Mouse (Mus musculus) G1E (cell line): ENCODE measurements around the gene 4930430F08Rik. TPM values are rescaled to one million over a fixed set of nuclear protein-coding genes. Genes with fewer than 3 reads are reported as not detected.

ENCODE experiments used
- ATAC-seq: 2 replicates; pipeline ENCODE4 v1.8.0; 2016; ENCODE audit warnings: mild to moderate bottlenecking; ENCODE audit not compliant: insufficient number of reproducible peaks, poor library complexity, low FRiP score, severe bottlenecking; ENCODE audit errors: extremely low read depth
- DNase-seq: peaks from one replicate; pipeline ENCODE4 v3.0.0; 2012; ENCODE audit warnings: low spot score
- H3K27me3 ChIP-seq: 2 replicates; pipeline ENCODE4 v1.6.1; 2012; ENCODE audit warnings: mild to moderate bottlenecking, low read length, inconsistent platforms; ENCODE audit not compliant: insufficient read depth
- H3K36me3 ChIP-seq: replicated peaks from 2 replicates; pipeline ENCODE3; 2012; ENCODE audit warnings: mild to moderate bottlenecking, inconsistent platforms
- H3K4me1 ChIP-seq: 2 replicates; pipeline ENCODE4 v1.6.1; 2012; ENCODE audit warnings: low read depth, low read length, inconsistent platforms, mixed read lengths; ENCODE audit not compliant: insufficient read depth
- H3K4me3 ChIP-seq: 2 replicates; pipeline ENCODE4 v1.5.1; 2012; ENCODE audit warnings: low read depth, mild to moderate bottlenecking, inconsistent platforms, low read length, moderate library complexity, mixed read lengths
- H3K9me3 ChIP-seq: replicated peaks from 2 replicates; pipeline ENCODE4 v1.6.1; 2012; ENCODE audit warnings: inconsistent platforms
- CTCF ChIP-seq: IDR thresholded peaks from 2 replicates; pipeline ENCODE4 v1.5.1; 2012; ENCODE audit warnings: low read depth, low read length, inconsistent platforms, mixed read lengths
- GATA1 ChIP-seq: IDR thresholded peaks from 2 replicates; pipeline ENCODE4 v1.6.1; 2012; ENCODE audit warnings: borderline replicate concordance, low read length, inconsistent platforms, mixed read lengths
- GATA2 ChIP-seq: IDR thresholded peaks from 2 replicates; pipeline ENCODE4 v1.6.1; 2012; ENCODE audit warnings: low read depth, low read length, inconsistent platforms, borderline replicate concordance
- POLR2AphosphoS5 ChIP-seq: IDR thresholded peaks from 2 replicates; pipeline ENCODE4 v1.6.1; 2012; ENCODE audit warnings: low read depth, low read length, inconsistent platforms; ENCODE audit not compliant: insufficient replicate concordance
- TAL1 ChIP-seq: conservative IDR thresholded peaks from 2 replicates; pipeline ENCODE4 v1.6.1; 2012; ENCODE audit warnings: low read depth, low read length, inconsistent platforms, mixed read lengths
- polyA plus RNA-seq: library from polyadenylated mRNA; stranded (reverse); fragments of >175 nt; gene quantifications from 2 replicates; pipeline ENCODE4 v1.2.3, GENCODE M21; 2012
- total RNA-seq, 2 experiments: library from RNA; stranded (forward) in 1 of 2; stranded (reverse) in 1 of 2; fragments of 200-1000 nt in 1 of 2; fragments of >200 nt in 1 of 2; fragmentation: Nextera tagmentation in 1 of 2; gene quantifications; 2 replicates each; pipeline ENCODE4 v1.2.3; 2014 to 2017

The 4930430F08Rik gene
- total and polyA plus RNA-seq, 3 experiments, result 5.2 to 31.5 (median 21.0) TPM

DNA sequence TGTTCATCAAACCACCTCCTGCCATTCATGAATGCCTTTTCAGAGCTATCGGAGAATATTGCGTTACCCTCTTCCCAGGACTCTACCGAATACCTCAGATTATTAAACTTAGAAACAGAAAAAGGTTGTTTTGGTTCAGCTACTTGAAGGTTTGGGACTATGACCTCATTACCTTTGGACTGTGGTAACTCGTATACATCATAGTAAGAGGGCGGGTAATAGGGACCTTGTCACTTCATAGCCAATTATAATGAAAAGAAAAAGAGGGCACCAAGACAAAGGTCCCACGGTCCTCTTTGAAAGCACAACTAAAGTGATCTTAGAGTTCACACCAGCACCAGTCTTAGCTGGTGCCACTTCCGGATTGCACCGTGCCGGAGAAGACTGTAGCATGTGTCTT, 67.9 kb downstream of the 4930430F08Rik start:
- H3K4me3 ChIP-seq, result no peak overlapping the region
- TF ChIP-seq TAL1 (no peak), POLR2AphosphoS5 (no peak), CTCF (no peak), GATA1 (no peak), GATA2 (no peak)
- peaks cover 37% of the 10 kb centered on the region for H3K4me1 ChIP-seq
- no peaks in the 10 kb centered on the region for H3K27me3 ChIP-seq
- ATAC-seq (no peak), DNase-seq (no peak)
- H3K36me3 ChIP-seq, result peaks cover 28% of the 10 kb centered on the region
- H3K9me3 ChIP-seq, result peaks cover 4% of the 10 kb centered on the region

Other genes with a start within 250 kb of the 4930430F08Rik start
- not detected in 2 replicates for gene Gm4302, start 249.6 kb downstream of the 4930430F08Rik start, total RNA-seq (2014; fragmentation: Nextera tagmentation)
- not detected in 2 replicates for gene Gm4302, start 249.6 kb downstream of the 4930430F08Rik start, total RNA-seq (2017)
- gene Gm4302, start 249.6 kb downstream of the 4930430F08Rik start, polyA plus RNA-seq, result not detected in 2 replicates
- gene Gm4303, start 244.5 kb downstream of the 4930430F08Rik start, total RNA-seq (2014; fragmentation: Nextera tagmentation), result not detected in 2 replicates
- gene Gm4303, start 244.5 kb downstream of the 4930430F08Rik start, total RNA-seq (2017), result not detected in 2 replicates
- not detected in 2 replicates for gene Gm4303, start 244.5 kb downstream of the 4930430F08Rik start, polyA plus RNA-seq
- gene Gm4305, start 239.3 kb downstream of the 4930430F08Rik start, total RNA-seq (2014; fragmentation: Nextera tagmentation), result not detected in 2 replicates
- not detected in 2 replicates for gene Gm4305, start 239.3 kb downstream of the 4930430F08Rik start, total RNA-seq (2017)
- not detected in 2 replicates for gene Gm4305, start 239.3 kb downstream of the 4930430F08Rik start, polyA plus RNA-seq
- not detected in 2 replicates for gene Gm4307, start 229.1 kb downstream of the 4930430F08Rik start, total RNA-seq (2014; fragmentation: Nextera tagmentation)
- gene Gm4307, start 229.1 kb downstream of the 4930430F08Rik start, total RNA-seq (2017), result not detected in 2 replicates
- not detected in 2 replicates for gene Gm4307, start 229.1 kb downstream of the 4930430F08Rik start, polyA plus RNA-seq
- gene Gm4312, start 207.9 kb downstream of the 4930430F08Rik start, total RNA-seq (2014; fragmentation: Nextera tagmentation), result not detected in 2 replicates
- not detected in 2 replicates for gene Gm4312, start 207.9 kb downstream of the 4930430F08Rik start, total RNA-seq (2017)
- not detected in 2 replicates for gene Gm4312, start 207.9 kb downstream of the 4930430F08Rik start, polyA plus RNA-seq
- gene Tmtc3, start 103.1 kb downstream of the 4930430F08Rik start, total RNA-seq (2014; fragmentation: Nextera tagmentation), result 75.6 and 86.8 TPM in 2 replicates
- 9.8 and 12.3 TPM in 2 replicates for gene Tmtc3, start 103.1 kb downstream of the 4930430F08Rik start, total RNA-seq (2017)
- gene Tmtc3, start 103.1 kb downstream of the 4930430F08Rik start, polyA plus RNA-seq, result 4.7 and 8.5 TPM in 2 replicates
- gene Cep290, start 102.9 kb downstream of the 4930430F08Rik start, total RNA-seq (2014; fragmentation: Nextera tagmentation), result 45.9 and 49.4 TPM in 2 replicates
- 23.3 and 28.6 TPM in 2 replicates for gene Cep290, start 102.9 kb downstream of the 4930430F08Rik start, total RNA-seq (2017)
- gene Cep290, start 102.9 kb downstream of the 4930430F08Rik start, polyA plus RNA-seq, result 0.58 and 1.0 TPM in 2 replicates
- not detected in 2 replicates for gene 1700017N19Rik, start 61 bp upstream of the 4930430F08Rik start, total RNA-seq (2014; fragmentation: Nextera tagmentation)
- gene 1700017N19Rik, start 61 bp upstream of the 4930430F08Rik start, total RNA-seq (2017), result 0.17 TPM in 1 of 2 replicates, not detected in the other
- gene 1700017N19Rik, start 61 bp upstream of the 4930430F08Rik start, polyA plus RNA-seq, result not detected in 2 replicates